Mouse (Mus musculus) frontal cortex, postnatal 10 days (tissue): ENCODE data around the gene Tesk1.
"Not testable (repeated sequence)": the region's sequence is repeated elsewhere in the genome, so short reads cannot be mapped to it uniquely, and the experiment has no call there.

ENCODE experiments used
- DNase-seq, 2 experiments: peaks; one replicate each; pipeline ENCODE4 v3.0.0; 2022; ENCODE audit warnings: low spot score in 2 of 2, mixed read lengths in 1 of 2

Gene Tesk1

DNA sequence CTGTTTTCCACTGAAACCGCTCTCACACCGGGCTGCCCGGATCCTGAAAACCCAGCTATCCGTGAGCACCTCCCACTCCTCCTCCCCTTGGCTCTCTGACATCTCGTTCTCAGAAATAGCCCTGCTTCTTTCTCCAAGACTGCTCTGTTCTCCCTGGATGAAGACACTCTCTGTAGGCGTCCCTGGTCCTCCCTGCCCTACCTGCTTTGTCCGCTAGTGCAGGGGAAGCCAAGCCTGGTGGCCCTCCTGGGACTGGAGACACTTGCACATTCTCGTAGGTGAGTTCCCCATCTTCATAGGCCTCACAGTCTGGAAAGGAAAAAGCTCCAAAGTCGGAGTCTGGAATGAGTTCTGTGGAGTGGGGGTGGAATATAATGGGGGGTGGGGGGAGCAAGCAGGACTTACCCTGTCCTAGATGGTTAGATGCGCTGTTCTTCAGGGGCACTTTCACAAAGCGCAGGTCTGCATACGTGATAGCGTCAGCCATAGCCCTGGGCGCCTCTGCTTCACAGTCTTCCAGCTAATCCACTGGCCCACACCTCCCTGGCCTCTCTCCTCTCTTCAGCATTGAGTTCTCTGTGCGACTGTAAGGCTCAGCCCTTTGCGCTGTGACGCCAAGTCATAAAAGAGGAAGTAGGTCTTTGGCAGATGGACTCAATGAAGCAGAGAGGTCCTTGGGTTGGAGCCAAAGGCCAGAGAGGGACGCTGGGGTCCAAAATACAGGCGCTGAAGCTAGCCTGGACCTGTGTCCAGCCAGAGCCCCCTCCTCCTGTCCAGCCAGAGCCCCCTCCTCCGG lies 12.5 kb downstream of the Tesk1 start, which contains the start of gene Cd72:
Cd72 (minus strand) TSS at position 588 of the 796 bp plus-strand sequence.
- no peak for DNase-seq

DNA sequence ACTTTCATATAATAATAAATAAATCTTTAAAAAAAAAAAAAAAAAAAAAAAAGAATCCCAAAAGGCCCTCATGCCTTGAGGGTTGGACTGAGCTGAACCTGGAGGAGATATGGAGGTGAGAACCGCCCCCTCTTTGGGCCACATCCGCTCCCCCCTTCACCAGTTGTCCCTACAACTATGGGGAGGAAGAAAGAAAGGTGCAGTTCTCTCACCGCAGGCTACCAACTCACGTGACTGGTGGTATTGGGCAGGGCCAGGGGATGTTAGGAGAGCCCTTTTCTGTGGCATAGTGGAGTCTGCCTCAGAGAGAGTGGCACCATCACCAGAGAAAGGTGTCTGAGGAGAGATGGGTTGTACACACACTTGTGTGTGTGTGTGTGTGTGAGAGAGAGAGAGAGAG lies 14.7 kb downstream of the Tesk1 start:
- no peak for DNase-seq

DNA sequence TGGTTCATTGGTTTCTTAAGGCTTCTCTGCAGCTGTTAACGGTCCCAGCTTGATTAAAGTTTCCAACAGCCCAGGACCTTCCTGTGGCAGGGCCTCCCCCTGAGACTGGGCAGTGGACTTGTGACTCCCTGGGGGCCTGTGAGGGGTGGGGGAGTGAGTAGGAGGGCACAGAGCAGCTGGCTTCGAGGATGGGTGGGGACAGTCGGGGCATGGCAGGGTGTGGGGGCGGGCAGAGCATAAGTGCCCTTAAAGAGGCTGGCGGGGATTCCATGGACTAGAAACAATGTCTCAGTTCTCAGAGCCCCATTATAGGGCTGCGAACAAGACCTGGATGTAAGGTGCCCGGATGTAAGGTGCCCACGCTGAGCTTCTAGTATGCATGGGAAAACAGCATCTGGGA lies 15.4 kb downstream of the Tesk1 start:
- DNase-seq: no peak

DNA sequence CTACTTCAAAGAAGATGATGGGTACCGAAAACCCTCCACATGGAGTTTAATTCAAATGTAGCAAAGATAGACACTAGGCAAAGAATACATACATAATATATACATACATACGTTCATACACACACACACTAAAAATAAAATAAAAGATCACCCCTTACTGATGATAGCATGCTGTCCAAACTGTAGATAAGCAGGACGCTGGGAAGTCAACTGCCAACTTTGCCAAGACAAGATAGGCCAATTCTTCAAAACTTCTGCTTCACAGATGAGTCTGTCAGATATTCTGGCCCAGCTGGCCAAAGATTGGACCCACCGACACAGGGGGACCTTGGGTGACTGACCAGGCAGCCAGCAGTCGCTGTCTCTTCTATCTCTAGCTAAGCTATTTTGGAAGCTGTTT lies 21.4 kb downstream of the Tesk1 start:
- no peak for DNase-seq

DNA sequence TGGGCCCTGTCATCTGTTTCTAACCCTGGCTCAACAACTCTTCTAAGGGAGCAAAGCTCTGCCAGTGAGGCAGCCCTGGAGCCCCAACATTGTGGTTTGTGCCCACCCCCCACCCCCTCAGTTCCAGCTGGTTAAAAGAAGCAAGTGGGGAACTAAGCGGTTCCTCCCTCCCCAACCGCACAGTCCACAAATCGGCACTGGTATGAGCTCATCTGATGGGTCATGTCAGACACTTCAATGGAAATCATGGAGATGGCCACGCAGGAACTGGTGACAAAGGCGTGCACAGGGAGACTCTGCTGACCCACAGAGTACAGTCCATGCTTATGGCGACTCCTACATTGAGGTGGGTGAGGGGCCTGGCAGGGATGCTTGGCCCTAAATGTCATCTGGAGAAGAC lies 24.2 kb downstream of the Tesk1 start:
- DNase-seq: no peak

DNA sequence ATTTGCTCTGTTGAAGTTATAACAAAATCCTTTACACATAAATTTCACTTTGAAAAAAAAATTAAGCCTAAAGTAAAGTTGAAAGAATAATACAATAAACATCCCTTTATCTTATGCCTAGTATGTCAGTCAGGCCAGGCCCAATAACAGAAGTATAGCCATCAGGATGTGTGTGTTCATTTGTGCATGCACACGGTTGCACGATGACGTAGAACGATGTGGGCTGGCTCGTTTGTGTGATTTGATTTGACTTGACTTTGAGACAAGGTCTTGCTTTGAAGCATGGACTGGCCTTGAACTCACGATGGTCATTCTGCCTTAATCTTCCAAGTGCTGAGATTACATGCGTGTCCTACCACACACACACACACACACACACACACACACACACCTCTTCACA lies 25.1 kb downstream of the Tesk1 start:
- DNase-seq: no peak

DNA sequence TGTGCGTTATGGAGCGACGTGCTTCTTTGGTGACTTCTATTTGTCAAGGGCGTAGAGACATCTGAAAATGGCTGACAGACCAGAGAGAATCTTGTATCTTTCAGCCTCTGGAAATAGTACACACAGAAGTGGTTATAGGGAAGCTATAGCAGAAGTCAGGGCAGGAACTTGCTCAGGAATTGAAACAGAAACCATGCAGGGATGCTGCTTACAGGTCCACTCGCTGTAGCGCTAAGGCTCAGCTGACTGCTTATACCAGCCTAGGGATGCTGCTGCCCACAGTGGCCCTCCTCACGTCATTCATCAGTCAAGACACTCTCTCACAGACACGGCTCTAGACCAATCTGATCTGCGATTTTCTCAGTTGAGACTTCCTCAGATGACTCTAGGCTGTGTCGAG lies 28.6 kb downstream of the Tesk1 start:
- DNase-seq: no peak

DNA sequence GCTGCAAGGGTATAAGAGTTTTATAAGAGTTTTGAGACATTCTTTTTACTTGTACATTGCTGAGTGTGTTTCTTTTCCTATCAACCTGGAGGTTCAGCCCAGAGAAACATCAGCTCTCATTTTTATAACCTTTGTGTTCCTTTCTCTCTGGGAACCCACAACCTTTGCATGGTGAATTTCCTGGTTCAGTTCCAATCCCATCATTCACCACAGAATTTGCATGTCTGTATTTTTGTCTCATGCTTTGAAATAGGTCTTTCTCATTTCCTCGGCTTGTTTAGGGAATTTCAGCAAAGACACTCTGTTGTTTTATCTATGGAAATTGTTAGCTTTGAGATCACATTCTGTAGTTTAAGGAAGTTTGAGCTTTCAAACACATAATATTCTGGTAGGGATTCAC lies 31.9 kb downstream of the Tesk1 start:
- DNase-seq: no peak

DNA sequence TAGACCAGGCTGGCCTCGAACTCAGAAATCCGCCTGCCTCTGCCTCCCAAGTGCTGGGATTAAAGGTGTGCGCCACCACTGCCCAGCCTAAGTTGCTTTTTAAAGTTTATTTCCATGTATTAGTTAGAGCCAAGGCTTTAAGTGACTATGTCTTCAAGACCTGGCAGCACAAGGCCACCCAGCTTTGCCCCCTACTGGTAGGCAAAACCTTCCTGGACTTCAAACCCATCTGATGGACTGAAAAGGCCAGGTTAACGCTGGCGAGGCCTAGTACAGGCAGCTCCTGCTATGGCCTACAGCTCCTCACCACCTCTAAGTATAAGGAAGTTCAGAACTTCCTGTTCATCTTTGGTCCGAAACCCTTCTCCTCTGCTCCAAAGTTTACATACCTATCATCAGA lies 34.9 kb downstream of the Tesk1 start:
- DNase-seq: no peak

DNA sequence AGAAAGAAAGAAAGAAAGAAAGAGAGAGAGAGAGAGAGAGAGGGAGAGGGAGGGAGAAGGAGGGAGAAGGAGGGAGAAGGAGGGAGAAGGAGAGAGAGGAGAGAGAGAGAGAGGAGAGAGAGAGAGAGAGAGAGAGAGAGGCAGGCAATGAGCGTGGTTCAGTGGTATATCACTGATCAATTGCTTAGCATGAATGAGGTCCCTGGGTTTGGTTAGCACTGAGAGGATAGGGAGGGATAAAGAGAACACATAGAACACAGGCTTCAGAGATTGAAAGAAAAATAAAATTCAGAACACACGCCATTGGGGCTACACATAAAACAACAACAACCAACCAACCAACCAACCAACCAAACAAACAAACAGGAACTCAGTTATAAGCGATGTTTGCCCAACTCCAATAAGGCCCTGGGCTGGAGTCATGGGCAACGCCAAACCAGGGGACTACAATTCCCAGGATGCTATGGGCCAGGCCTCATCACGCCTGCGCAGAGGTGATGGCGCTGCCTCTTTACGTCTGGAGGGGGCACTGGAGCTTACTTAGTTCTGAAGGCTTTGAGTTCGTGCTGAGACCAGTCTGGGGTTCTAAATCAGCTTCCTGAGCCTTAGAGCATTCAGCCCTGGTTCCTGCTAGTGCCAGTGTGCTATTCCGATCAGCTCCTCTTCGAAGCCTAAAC lies 36.3 kb downstream of the Tesk1 start:
- peak; percentile 71 to 82 for DNase-seq

DNA sequence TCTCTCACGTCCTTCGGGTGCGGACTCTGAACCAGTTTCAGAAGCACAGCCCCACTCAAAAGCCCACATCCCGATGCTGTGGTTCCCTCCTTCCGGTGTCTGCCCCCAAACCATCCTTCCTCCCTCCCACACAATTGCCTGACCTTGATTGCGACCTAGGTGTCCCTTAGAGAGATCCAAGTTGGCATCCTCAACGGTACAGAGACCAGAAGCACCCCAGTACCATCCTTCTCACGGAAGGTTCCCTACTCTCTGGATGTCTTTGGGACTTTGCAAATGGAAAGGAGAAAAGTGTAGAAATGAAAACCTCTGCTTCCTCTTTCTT lies 36.8 kb downstream of the Tesk1 start:
- DNase-seq: no peak

DNA sequence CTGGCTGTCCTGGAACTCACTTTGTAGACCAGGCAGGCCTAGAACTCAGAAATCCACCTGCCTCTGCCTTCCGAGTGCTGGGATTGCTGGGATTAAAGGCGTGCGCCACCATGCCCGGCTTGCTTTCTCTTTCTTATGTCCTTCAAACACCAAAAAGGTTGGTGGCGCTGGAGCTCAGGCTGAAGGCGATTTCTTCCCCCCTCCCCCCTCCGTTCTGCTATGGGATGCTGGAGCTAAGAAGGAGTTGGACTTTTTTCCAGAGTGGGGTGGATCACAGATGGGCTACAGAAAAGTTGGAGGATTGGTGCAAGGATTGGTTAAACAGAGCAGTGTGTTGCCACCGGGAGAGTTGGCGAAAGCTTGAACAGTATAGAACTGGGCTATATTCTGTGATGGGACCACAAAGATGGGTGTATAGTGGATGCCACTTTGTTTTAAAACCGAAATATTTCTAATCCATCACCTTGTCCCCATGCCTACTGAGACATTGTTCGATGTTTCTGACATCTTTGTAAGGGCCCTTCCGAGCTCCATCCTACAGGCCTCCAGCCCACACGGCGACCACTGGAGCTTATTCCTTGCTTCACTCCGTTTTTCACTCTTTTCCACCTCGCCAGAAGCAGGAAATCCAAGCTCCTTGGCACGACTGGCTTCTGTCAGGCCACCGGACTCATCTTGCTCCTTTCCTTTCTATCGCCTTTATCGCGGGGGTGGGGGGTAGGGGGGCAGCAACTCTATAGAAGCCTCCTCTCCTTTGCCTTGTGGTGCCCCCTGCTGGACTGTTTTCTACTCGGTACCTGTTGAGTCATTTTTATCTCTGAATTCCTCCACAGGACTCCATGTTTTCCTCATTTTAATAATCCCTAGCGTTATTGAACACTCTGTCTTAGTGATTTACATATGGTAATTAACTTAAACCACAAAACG lies 37.4 kb downstream of the Tesk1 start:
- no peak for DNase-seq

DNA sequence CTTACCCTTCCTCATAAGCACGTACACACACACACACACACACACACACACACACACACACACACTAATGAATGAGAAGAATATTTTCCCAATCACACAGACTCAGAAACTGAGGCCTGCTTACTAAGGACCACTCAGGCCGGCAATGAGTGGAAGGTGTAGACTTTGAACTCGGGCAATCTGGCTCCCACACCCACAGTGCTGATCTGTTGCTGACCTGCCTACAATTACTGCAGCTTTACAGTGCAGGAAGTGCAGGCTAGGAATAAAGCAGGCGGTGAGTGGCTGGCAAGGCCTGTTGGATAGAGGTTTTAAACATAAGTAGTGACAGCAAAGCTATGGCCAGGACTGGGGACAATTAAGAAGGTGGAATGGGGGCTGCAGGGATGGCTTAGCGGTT lies 39.2 kb downstream of the Tesk1 start:
- DNase-seq: no peak

DNA sequence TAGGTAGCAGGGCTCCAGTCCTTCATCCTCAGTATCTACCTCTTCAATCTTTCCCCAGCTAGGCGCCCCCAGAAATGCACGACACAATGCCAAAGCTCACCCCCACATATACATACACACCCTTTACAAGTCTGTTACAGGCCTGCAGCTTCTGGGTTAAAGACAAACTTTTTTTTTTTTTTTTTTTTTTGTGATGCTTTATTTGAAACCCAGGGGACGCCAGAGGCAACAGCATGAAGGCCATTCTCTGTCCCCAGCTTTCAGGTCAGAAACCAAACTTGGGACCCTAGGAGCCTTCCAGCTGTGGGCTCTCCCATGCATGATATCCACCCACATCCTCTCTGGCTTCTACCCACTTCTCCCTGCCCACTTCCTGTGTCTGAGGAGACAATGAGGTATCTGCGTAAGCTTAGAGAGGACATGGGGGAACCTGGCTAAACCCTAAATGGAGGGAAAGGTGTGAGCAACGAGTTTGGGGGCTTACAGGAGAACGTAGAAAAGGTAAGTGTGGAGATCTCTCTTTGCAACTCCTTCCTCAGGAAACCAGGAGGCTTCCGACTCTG lies 40.2 kb downstream of the Tesk1 start:
- DNase-seq: no peak

DNA sequence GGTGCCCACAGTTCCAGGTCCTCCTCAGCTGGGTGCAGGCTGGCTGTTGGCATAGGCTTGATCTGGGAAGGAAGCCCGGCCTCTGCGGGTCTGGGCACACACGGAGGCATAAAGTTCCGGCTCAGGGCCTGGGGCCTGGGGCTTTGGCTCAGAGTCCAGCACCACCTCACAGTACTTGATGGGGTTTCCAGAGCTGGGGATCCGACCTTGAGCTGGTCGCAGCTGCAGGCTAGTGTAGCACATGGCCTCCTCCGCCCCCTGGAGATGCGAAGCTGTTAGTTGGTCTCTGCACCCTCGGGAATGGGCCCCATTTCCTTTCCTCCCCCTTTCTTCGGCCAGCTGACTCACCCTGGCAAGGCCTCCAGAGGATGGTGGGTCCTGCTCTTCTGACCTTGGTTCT lies 40.9 kb downstream of the Tesk1 start:
- DNase-seq: no peak

DNA sequence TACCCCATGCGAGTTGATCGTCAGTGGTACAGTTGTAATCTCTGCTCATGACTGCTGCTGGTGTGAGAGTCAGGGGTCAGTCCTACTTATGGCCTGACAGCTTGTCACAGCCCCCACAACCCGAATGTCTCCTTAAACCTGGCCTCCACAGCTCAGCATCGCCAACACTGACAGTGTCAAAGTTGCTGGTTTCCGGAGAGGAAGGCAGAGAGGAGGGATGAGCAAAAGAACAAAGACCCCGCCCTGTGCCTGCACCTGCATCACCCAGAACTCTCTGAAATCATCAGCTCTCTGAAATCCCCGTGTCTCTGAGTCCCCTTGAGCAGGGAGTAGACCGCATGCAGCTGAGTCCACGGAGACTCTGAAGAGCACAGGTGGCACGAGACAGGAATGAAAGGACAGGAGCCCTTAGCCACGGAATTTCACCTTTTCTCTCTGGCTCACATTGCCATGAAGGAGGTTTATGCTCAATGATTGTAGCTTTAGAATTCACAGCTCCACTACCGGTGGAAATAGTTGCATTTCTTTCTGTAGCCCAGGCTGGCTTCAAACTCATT lies 41.9 kb downstream of the Tesk1 start, which contains the start of gene Sit1:
Sit1 (minus strand) TSS at position 200 of the 557 bp plus-strand sequence.
- no peak for DNase-seq

DNA sequence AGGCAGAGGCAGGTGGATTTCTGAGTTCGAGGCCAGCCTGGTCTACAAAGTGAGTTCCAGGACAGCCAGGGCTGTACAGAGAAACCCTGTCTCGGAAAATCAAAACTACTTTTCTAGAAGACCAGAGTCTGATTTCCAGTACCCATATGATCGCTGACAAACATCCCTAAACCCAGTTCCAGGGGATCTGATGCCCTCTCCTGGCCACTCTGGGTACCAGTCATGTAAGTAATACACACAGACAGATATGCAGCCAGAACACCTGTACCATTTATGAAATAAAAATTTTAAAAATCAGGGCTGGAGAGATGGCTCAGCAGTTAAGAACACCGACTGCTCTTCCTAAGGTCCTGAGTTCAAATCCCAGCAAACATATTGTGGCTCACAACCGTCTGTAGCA lies 43.9 kb downstream of the Tesk1 start:
- DNase-seq: not testable (repeated sequence)

DNA sequence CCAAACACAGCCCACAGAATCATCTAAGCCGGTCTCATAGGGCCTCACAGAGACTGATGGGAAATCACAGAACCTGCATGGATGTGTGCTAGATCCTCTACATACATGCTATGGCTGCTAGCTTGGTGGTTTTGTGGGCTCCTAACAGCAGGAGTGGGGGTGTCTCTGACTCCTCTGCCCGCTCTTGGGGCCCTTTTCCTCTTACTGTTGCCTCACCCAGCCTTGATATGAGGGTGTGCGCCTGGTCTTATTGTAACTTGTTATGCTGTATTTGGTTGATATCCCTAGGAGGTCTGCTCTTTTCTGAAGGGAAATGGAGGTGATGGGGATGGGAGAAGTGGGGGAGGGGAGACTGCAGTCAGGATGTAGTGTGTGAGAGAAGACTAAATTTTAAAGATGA lies 47.9 kb downstream of the Tesk1 start:
- DNase-seq: no peak

DNA sequence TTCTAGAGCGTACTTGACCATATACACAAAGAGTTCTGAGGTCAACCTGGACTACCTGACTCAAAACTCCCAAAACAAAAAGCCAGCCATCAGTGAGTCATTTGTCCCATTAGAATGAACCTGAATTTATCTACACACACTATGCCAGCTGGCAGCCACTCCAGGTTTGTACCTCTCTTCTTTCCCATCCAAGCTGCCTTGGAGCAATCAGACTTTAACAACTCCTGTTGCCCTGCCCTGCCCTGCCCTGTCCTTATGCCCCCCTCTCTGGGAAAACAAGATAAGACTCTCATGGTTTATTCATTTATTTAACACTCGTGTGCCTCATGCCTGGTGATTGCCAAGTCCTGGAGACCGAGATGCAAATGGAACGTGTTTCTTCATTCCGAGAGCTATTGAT lies 49.1 kb downstream of the Tesk1 start:
- no peak for DNase-seq

DNA sequence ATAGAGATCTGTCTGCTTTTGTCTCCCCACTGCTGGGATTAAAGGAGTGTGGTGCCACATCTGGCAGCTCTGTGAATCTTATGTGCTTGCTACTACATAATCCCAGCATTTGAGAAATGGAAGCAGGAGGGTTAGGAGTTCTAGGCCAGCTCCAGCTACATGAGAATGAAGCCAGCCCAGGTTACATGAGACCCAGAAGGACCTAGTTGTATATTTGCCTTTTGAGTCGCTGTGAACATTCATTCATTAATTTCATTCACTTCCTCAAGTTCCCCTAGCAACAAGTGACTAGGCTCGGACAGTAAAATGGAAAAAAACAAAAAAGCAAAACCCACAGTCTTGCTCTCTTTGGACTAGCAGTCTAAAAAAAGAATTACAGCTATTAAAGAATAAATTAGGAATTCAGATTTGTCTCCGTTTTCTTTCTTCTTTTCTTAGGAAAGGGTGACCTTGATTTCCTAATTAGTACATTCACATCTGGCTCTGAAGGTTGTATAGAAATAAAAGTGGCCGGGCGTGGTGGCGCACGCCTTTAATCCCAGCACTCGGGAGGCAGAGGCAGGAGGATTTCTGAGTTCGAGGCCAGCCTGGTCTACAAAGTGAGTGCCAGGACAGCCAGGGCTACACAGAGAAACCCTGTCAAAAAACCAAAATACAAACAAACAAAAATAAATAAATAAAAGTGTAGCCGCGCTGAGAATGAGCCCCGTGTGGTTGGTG lies 50.5 kb downstream of the Tesk1 start:
- DNase-seq: no peak

DNA sequence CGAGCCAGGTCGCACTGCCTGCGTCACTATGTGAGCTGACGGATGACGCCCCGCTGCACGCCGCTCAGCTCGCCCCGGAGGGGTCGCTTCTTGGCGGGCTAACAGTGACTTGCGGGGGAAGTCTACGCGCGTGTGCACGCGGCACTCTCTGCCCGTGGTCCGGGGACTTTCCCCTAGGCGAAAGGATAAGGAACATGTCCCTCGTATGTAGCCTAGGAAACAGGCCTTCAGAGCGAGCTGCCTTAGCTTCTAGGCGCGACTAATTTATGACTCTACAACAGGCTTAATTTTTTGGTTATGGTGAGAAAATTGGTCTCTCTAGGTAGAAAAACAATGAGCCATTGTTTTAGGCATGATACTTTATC lies 51.1 kb downstream of the Tesk1 start, which contains the start of gene Ccdc107:
Ccdc107 (plus strand) TSS at position 80 of the 365 bp plus-strand sequence.
- peak; percentile 92 to 93 for DNase-seq
